Mouse (Mus musculus): ENCODE data around the gene Gadd45g. TPM values are rescaled to one million over a fixed set of nuclear protein-coding genes. Genes with fewer than 3 reads are reported as not detected.

Gene Gadd45g
- polyA plus RNA-seq, 2 experiments = 43.2 to 51.5 TPM

- Histone ChIP-seq H3K4me2 (replicated peaks; ENCODE audit: low read depth, low read length, severe bottlenecking) (no peak overlapping the region), H3K4me1 (ENCODE audit: control insufficient read depth, insufficient read depth, low read length) (no peaks in the 10 kb centered on the region), H3K4me3 (replicated peaks; ENCODE audit: low read length) (no peak overlapping the region), H3K9me3 (ENCODE audit: control insufficient read depth, low read length) (no peaks in the 10 kb centered on the region), H3K27ac (replicated peaks; ENCODE audit: low read depth, low read length) (no peak overlapping the region), H3K27me3 (ENCODE audit: control insufficient read depth, insufficient read depth, low read length) (no peaks in the 10 kb centered on the region), H3K36me3 (ENCODE audit: control insufficient read depth, insufficient read depth, low read length) (no peaks in the 10 kb centered on the region), H3K9ac (ENCODE audit: low read depth, low read length, severe bottlenecking) (no peak overlapping the region)
- ATAC-seq (ENCODE audit: low FRiP score, low read depth) (no peak), DNase-seq (ENCODE audit: low spot score) (no peak)
- TF ChIP-seq POLR2A (IDR thresholded peaks at IDR 0.05; ENCODE audit: borderline replicate concordance, extremely low read depth, insufficient read depth, insufficient read length) = no peak
- 60% methylated on average over 5 of the region's 5 CpGs for WGBS
These were observed 29.9 kb upstream of the Gadd45g start for GRCm38 (mm10) chr13:51816559-51817041.

GRCm38 (mm10) chr13:51818170-51818943, 28.1 kb upstream of the Gadd45g start:
- Histone ChIP-seq H3K4me2 (replicated peaks; ENCODE audit: low read depth, low read length, severe bottlenecking) (no peak overlapping the region), H3K27me3 (ENCODE audit: control insufficient read depth, insufficient read depth, low read length) (no peaks in the 10 kb centered on the region), H3K36me3 (ENCODE audit: control insufficient read depth, insufficient read depth, low read length) (no peaks in the 10 kb centered on the region), H3K9ac (ENCODE audit: low read depth, low read length, severe bottlenecking) (no peak overlapping the region), H3K9me3 (ENCODE audit: control insufficient read depth, low read length) (no peaks in the 10 kb centered on the region), H3K4me1 (ENCODE audit: control insufficient read depth, insufficient read depth, low read length) (no peaks in the 10 kb centered on the region; the same call in 1 of the 2 replicates), H3K27ac (replicated peaks; ENCODE audit: low read depth, low read length) (no peak overlapping the region), H3K4me3 (replicated peaks; ENCODE audit: low read length) (no peak overlapping the region)
- WGBS = 68% methylated on average over 6 of the region's 6 CpGs
- no peak for TF ChIP-seq POLR2A (IDR thresholded peaks at IDR 0.05; ENCODE audit: borderline replicate concordance, extremely low read depth, insufficient read depth, insufficient read length)
- ATAC-seq (ENCODE audit: low FRiP score, low read depth) (no peak), DNase-seq (ENCODE audit: low spot score) (no peak)

- no peaks in the 10 kb centered on the region for H3K27me3 ChIP-seq (ENCODE audit: control insufficient read depth, insufficient read depth, low read length)
- WGBS = 77% methylated on average over 3 of the region's 3 CpGs
- no peak overlapping the region for H3K27ac ChIP-seq (replicated peaks; ENCODE audit: low read depth, low read length)
- no peaks in the 10 kb centered on the region for H3K36me3 ChIP-seq (ENCODE audit: control insufficient read depth, insufficient read depth, low read length)
- no peak for ATAC-seq (ENCODE audit: low FRiP score, low read depth)
- no peak overlapping the region for H3K9ac ChIP-seq (ENCODE audit: low read depth, low read length, severe bottlenecking)
- DNase-seq (ENCODE audit: low spot score) = no peak
- H3K4me3 ChIP-seq (replicated peaks; ENCODE audit: low read length) = no peak overlapping the region
- TF ChIP-seq POLR2A (IDR thresholded peaks at IDR 0.05; ENCODE audit: borderline replicate concordance, extremely low read depth, insufficient read depth, insufficient read length) = no peak
- H3K4me2 ChIP-seq (replicated peaks; ENCODE audit: low read depth, low read length, severe bottlenecking) = no peak overlapping the region
- H3K4me1 ChIP-seq (ENCODE audit: control insufficient read depth, insufficient read depth, low read length) = peaks cover 6% of the 10 kb centered on the region
- no peaks in the 10 kb centered on the region for H3K9me3 ChIP-seq (ENCODE audit: control insufficient read depth, low read length)
These were observed 27.5 kb upstream of the Gadd45g start for GRCm38 (mm10) chr13:51818944-51819326.

- ATAC-seq (ENCODE audit: low FRiP score, low read depth) (no peak), DNase-seq (ENCODE audit: low spot score) (no peak)
- H3K4me3 ChIP-seq (replicated peaks; ENCODE audit: low read length) = no peak overlapping the region
- peaks cover 10% of the 10 kb centered on the region for H3K4me1 ChIP-seq (ENCODE audit: control insufficient read depth, insufficient read depth, low read length)
- H3K27me3 ChIP-seq (ENCODE audit: control insufficient read depth, insufficient read depth, low read length) = no peaks in the 10 kb centered on the region
- H3K9me3 ChIP-seq (ENCODE audit: control insufficient read depth, low read length) = no peaks in the 10 kb centered on the region
- no peak for TF ChIP-seq POLR2A (IDR thresholded peaks at IDR 0.05; ENCODE audit: borderline replicate concordance, extremely low read depth, insufficient read depth, insufficient read length)
- no peak overlapping the region for H3K27ac ChIP-seq (replicated peaks; ENCODE audit: low read depth, low read length)
- WGBS = 68% methylated on average over 6 of the region's 6 CpGs
- H3K36me3 ChIP-seq (ENCODE audit: control insufficient read depth, insufficient read depth, low read length) = no peaks in the 10 kb centered on the region
- no peak overlapping the region for H3K9ac ChIP-seq (ENCODE audit: low read depth, low read length, severe bottlenecking)
- no peak overlapping the region for H3K4me2 ChIP-seq (replicated peaks; ENCODE audit: low read depth, low read length, severe bottlenecking)
These were observed 27.1 kb upstream of the Gadd45g start for GRCm38 (mm10) chr13:51819351-51819750.

- Histone ChIP-seq H3K27ac (replicated peaks; ENCODE audit: low read depth, low read length) (no peak overlapping the region), H3K4me3 (replicated peaks; ENCODE audit: low read length) (no peak overlapping the region), H3K9ac (ENCODE audit: low read depth, low read length, severe bottlenecking) (no peak overlapping the region), H3K27me3 (ENCODE audit: control insufficient read depth, insufficient read depth, low read length) (no peaks in the 10 kb centered on the region), H3K4me2 (replicated peaks; ENCODE audit: low read depth, low read length, severe bottlenecking) (no peak overlapping the region), H3K4me1 (ENCODE audit: control insufficient read depth, insufficient read depth, low read length) (peaks cover 15% of the 10 kb centered on the region), H3K36me3 (ENCODE audit: control insufficient read depth, insufficient read depth, low read length) (no peaks in the 10 kb centered on the region), H3K9me3 (ENCODE audit: control insufficient read depth, low read length) (no peaks in the 10 kb centered on the region)
- DNase-seq (ENCODE audit: low spot score) = no peak
- 83% methylated on average over 2 of the region's 3 CpGs for WGBS
- no peak for ATAC-seq (ENCODE audit: low FRiP score, low read depth)
- TF ChIP-seq POLR2A (IDR thresholded peaks at IDR 0.05; ENCODE audit: borderline replicate concordance, extremely low read depth, insufficient read depth, insufficient read length) = no peak
These were observed 24.5 kb upstream of the Gadd45g start for GRCm38 (mm10) chr13:51821988-51822387.

All from limb, embryonic 14.5 days (tissue).